Mouse (Mus musculus) left cerebral cortex, postnatal 14 days (tissue): ENCODE results near the gene Atp5d. TPM values are rescaled to one million over a fixed set of nuclear protein-coding genes. Genes with fewer than 3 reads are reported as not detected.
"Not testable (repeated sequence)": the region's sequence is repeated elsewhere in the genome, so short reads cannot be mapped to it uniquely, and the experiment has no call there.

Experiments
- DNase-seq, 2 experiments: peaks; one replicate each; pipeline ENCODE4 v3.0.0; 2021 to 2022; ENCODE audit warnings: low spot score in 2 of 2, mixed read lengths in 1 of 2
- intact Hi-C: fragments of 180-260 bp; cut with DNase I; formaldehyde crosslinking; loops from one replicate; pipeline ENCODE4 v1.15.1; 2025
- total RNA-seq, 2 experiments: library from RNA; stranded (reverse); gene quantifications; 2 replicates each; pipeline ENCODE4 v1.2.3; 2021

Gene Atp5d
- total RNA-seq, 2 experiments from 2014 or later: 403 to 424 TPM

DNA sequence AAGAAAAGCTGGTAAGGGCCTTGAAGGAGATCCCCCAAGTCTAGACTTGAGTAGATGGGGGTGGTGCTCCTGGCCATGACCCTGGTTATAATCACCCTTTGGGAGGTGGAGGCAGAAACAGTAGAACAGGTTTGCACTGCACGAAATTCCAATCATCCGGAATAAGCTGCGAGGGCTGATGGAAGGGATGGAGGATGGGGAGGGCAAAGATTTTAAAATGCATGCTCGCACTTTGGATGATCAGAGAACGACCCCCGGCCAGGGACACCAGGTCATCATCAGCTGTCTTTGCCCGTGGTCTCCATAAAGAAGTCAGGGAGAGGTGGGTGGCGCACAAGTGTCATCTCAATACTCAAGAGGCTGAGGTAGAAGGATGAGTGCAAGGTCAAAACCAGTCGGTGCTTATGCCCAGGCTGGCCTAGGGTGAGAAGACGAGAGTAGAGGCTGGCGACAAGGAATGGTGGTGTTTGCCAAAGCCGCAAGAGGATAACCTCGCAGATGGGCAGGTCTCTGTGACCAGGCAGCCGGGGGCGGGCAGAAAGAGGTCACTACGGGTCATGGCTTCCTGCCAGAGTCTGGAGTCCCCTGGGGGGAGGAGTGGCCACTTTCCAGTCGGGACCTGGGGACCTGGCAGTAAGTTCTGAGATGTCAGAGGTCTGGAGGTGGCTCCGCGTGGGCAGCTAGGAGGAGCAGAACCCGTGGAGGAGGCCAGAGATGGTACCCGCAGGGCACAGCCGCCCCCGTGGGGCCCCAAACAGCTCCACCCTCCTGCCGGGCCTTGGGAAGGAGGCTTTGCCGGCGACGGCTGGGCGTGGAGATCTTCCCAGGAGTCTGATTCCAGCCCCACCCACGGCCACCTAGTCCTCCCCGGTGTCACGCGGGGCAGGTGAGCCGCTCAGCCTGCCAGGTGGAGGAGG lies 22.3 kb downstream of the Atp5d start:
- intact Hi-C loops: no loop called here

DNA sequence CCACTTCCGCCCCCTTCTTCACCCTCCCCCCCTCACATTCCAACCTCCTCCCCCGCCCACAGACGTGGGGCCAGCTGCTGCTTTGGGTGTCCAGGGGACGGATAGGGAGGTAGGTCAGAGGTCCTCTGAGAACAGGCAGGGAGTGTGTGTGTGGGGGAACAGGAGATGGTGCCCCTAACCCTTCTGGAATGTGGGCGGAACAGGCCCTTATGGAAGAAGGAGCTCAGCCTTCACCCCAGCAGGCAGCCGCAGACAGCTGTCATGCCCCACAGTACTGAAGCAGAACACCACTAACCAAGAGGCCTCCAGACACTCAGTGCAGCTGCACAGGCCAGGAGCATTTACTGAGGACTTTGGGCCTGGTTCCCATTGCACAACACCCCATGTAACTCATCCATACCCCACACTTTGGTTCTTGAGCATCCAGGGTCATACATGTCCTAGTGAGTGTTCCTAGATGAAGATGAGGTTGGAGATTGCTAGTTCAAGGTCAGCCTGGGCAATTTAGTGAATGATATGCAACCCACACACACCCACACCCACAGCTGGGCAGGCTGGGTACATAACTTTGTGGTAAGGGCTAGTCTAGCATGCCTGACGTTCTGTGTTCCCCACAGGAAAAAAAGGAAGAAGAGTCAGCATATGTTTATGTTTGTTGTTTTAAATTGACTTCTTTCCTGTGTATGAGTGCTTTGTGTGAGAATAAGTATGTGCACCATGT lies 23.2 kb downstream of the Atp5d start:
- no peak for DNase-seq
- intact Hi-C loops: no loop called here

More for the DNA sequence above, 22.3 kb downstream of the Atp5d start:
- peak in 1 of 2 experiments; percentile 51 for DNase-seq

DNA sequence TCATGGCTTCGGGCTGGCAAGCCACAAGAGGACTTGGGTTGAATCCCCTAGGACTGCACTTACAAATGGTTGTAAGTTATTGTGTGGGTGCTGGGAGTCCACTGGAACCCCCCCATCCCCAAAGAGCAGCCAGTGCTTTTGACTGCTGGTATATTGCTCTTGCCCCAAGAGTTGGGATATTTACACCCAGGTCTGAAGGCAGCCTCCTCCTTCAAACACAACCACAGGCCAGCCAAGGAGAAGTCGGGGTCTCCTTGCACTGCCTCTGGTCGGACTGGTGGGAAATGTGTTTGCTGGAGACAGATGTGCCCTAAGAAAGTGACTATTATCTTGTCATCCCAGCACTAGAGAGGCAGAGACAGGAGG lies 23.8 kb downstream of the Atp5d start:
- DNase-seq: no peak
- intact Hi-C loops: no loop called here

DNA sequence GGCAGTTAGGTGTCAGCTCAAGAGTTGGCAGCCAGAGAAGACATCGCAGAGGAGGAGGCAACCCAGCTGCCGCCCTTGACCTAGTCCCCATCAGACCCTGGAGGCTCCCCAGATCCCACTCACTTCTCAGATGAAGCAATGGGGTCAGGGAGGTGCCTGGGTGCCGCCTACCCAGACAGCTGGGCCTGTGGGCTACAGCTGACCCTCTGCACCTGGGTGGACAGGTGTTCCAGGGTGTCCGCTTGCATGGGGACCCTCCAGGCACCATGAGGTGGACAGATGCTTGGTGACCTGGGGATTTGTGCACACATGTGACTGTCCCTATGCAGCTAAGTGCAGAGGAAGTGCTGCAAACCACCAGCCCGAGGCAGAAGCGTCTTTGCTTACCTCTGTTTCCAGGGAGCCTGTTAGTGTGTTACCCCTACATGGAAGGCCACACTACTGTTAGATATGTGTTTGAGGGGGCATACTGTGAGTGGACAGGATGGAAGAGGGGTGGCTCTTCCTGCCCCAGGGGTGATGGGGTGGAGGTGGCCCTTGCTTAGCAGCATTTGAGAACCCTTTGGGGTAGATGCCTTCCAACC lies 24.4 kb downstream of the Atp5d start:
- DNase-seq: no peak
- intact Hi-C loops: no loop called here

DNA sequence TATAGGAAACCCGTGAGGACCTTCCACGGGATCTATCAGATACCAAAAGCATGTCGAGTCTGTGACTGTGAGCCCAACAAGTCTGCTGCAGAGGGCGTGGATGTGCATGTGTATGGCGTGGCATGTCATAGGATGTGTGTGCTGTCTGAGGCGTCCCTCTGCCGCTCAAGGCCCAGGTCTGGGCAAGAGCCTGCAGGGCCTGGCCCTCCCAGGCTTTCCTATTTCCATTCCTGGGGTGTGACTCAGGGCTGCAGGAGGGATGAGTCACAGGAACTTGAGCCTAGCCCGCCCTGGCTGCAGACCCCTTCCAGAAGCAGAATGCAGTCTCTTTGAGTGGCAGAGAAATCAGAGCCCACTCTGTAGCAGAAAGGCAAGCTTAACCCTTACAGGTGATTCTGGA lies 25.3 kb downstream of the Atp5d start:
- DNase-seq: no peak
- intact Hi-C loops: no loop called here

DNA sequence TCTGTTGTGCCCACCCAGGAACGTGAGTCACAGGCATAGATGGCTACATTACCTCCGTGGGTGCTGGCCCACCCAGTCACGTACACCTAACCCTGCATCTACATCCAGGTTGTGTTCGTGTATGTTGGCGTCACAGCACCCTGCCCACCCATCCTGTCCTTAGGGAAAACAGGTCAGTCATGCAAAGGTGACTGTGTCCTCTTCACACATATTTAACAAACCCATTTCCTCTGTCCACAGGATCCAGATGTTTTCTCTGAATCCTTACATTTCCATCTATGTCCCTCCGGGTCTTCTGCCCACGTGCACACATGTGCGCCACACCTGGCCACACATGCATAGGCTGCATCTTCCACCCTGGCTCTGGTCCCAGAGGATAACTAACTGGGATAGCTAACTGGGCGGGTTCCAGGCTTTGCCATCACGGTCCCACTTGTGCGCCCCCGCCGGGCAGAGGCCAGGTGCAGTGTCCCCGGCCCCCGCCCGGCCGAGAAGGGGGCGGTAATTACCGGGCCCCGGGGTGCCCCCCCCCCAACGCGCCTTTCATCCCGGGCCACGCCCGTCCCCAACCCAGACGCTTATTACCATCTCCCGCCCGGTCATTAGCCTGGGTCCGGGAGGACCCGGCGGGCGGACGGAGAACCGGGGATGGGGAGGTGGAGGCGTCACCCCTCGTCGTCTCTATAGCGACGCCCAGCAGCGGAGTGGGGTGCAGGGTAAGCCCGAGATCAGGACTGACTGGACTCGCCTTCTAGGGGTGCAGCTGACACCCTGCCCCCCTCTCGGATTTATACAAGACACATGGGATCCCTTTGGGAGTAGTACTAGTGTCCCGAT lies 25.9 kb downstream of the Atp5d start:
- intact Hi-C loops: no loop called here
- no peak for DNase-seq

DNA sequence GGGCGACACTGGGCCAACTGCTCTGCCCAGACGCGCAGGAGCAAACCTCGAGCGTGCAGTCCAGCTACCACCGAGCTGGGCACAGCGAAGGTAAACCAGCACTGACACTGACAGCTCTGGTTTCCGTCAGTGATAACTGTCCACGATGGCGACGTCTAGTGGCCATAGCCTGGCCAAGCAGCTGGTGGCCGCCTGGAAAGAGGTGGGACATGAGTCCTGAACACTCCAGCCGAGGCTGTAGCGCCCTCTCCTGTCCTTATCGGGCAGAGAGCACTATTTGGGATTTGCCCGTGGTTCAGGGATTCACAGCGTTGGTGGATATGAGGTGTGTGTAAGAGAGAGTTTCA lies 26.5 kb downstream of the Atp5d start:
- intact Hi-C loops: loop anchor here (1.0 kb wide), 1 partner anchor 17 kb away; the partner anchor contains the start of gene Midn
- peak; percentile 98 for DNase-seq

DNA sequence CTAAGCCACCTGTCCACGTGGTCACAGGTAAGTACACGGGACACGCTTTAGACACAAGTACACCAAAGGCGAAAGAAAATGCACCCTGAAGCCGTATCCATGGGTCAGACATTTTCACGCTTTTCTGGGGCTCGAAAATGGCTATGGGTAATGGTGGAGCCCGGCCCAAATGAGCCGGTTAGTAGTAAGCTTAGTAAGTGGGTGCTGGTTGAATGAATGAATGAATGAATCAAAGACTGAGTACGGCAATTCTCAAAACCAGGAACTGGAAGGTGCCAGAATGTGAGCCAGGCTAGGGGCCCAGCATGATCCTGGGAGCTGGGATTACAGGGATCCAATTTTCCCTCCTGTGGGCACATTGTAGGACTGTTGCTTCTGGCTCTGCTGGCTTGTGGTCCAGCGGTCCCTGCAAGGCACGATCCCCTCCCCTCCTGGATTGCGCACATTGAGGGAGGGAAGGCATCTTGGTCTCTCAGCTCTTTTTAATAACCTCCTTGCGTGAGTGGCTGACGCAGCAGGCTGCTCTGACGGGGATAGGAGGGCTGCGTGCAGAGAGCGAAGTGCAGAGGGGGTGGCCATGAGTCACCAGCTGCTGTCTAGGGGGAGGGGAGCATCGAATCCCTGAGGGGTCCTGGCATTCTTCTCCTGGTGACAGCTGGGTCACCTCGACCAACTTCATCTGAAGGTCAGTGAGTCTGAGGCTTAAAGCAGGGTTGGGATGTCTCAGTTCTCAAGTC lies 27.1 kb downstream of the Atp5d start, which contains the start of gene Cirbp:
Cirbp (plus strand) TSS at position 594 of the 737 bp plus-strand sequence.
- intact Hi-C loops: loop anchor here (1.0 kb wide), 1 partner anchor 17 kb away; the partner anchor contains the start of gene Midn
- DNase-seq: peak in 1 of 2 experiments; percentile 68

DNA sequence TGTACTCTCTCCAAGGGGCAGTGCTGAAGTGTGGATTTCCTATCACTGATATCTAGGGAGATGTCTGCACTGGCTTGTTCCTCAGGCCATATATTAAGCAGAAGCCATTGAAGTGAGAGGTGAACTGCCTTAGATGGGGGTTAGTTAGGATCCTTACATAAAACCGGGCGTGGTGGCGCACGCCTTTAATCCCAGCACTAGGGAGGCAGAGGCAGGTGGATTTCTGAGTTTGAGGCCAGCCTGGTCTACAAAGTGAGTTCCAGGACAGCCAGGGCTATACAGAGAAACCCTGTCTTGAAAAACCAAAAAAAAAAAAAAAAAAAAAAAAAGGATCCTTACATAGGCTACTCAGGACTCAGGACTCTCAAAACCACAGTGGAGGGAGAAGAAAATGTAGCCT lies 27.7 kb downstream of the Atp5d start:
- intact Hi-C loops, DNase-seq: not testable (repeated sequence)

DNA sequence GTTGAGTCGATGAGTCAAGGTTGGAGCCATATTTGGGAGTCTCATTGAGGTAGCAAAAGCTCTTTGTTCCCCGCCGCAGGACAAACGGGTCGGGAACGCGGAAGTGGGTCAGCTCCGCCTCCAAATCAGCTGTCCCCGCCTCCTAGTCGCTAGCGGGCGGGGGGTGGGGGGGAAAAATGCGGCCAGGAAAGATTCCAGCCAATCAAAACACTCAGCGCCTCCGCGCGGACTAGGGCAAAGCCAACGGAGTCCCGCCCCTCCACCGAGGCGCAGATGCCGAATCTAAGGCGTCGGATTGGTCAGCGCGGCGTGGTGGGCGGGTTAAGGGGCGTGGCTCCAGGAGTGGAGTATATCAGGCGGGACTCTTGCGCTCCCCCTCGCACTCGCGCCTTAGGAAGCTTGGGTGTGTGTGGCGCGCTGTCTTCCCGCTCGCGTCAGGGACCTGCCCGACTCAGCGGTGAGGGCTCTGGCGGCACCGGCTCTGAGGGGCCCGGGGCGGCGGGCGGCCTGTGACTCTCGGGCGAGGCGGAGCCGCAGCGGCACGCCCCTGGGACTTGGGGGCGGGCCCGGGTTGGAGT lies 29.1 kb downstream of the Atp5d start:
- peak; percentile 99 for DNase-seq
- intact Hi-C loops: no loop called here

DNA sequence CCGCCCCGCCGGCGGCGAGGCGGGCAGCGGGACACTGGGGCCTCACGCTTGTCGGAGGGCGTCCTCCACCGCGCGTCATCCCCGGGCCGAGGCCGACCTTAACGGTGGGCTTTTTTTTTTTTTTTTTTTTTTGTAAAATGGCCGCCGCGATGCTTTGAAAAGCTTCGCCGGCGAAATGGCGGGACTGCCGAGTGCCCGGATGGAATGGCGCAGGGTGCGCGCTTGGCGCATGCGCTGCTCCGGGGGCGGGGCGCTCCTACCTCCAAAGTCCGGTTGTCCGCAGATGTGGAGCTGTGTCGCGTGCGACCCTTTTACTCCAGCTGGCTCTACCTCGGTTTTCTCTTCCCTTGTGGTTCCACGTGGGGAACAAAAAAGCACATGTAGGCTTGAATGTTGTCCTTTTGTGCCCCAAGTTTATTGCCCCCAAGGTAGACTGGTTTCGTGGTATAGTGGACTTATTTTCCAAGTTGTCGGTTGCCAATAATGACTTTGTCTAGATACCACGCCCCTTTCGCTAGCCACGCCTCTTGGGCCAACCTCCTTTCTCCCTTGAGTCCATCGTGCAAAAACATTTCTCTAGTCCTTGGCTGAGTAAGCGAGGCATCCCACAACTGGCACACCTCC lies 29.7 kb downstream of the Atp5d start:
- peak; percentile 93 to 94 for DNase-seq
- intact Hi-C loops: no loop called here

DNA sequence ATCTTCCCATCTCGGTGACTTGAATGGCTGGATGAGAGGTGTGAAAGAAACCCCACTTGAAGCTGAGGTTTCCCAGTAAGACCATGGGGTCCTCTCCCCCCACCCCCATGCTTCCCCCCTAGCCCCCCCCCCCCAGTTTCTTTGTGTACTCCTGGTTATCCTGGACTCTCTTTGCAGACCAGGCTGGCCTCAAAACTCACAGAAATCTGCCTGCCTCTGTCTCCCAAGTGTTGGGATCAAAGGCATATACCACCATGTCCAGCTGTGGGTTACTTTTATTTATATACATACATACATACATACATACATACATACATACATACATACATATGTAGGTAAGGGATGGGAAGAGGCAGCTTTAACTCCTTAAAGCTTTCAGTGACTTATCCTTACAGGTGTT lies 30.6 kb downstream of the Atp5d start:
- no peak for DNase-seq
- intact Hi-C loops: no loop called here

DNA sequence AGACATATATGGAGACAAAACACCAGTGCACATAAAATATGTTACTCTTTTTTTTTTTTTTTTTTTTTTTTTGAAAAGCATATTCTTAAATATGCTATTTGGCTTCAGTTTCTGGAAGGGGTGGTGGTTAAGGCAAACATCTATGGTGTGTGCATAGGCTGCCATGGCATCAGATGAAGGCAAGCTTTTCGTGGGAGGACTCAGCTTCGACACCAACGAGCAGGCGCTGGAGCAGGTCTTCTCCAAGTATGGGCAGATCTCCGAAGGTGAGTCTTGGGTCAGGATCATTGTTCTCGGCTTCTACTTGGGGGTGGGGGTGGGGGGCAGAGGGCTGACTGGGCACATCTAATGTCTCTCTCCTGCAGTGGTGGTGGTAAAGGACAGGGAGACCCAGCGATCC lies 31.2 kb downstream of the Atp5d start:
- intact Hi-C loops: no loop called here

DNA sequence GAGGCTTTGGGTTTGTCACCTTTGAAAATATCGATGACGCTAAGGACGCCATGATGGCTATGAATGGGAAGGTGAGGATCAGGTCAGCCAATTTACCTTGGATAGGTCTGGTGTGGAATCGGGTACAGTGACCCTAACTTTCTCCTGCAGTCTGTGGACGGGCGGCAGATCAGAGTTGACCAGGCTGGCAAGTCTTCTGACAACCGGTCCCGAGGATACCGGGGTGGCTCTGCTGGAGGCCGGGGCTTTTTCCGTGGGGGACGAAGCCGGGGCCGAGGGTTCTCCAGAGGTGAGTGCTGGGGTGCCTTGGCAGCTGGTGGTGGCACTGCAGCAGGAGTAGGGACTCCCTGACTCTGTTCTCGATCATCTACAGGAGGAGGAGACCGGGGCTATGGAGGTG lies 31.6 kb downstream of the Atp5d start:
- intact Hi-C loops: no loop called here
- no peak for DNase-seq

More for the DNA sequence above, 31.2 kb downstream of the Atp5d start:
- no peak for DNase-seq

DNA sequence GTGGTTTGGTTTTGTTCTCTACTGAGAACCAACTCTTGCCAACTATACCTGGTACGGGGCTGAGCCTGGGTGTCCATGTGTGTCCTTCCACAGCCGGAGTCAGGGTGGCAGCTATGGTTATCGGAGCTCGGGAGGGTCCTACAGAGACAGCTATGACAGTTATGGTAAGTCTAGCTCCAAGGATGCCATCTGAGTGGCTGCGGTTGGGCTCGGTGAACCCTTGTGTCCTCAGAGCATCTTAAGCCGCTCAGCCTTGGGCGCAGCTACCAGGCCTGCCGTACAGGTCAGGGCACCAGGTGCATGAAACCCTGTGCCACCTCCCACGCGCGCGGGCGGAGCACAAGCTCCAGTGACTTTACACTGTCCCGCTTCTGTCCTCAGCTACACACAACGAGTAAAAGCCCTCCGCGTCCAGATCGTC lies 32.2 kb downstream of the Atp5d start:
- intact Hi-C loops: no loop called here
- DNase-seq: no peak

DNA sequence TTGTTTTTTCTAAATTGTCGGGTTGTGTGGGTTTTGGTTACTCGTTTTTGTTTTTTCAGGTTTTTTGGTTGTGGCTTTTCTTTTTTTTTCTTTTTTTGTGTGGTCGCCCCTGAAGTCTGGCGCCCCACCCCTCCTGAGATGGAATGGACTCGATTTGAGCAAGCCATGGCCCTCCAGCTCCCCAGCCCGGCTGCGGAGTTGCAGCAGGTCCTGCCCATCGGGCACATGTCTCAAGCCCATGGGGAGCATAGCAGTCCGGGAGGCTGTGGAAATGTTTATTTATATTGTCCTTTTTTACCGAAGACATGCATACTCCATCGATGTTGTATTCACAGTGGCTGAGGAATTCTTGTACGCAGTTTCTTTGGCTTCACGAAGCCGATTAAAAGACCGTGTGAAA lies 32.8 kb downstream of the Atp5d start:
- intact Hi-C loops: no loop called here
- DNase-seq: no peak

DNA sequence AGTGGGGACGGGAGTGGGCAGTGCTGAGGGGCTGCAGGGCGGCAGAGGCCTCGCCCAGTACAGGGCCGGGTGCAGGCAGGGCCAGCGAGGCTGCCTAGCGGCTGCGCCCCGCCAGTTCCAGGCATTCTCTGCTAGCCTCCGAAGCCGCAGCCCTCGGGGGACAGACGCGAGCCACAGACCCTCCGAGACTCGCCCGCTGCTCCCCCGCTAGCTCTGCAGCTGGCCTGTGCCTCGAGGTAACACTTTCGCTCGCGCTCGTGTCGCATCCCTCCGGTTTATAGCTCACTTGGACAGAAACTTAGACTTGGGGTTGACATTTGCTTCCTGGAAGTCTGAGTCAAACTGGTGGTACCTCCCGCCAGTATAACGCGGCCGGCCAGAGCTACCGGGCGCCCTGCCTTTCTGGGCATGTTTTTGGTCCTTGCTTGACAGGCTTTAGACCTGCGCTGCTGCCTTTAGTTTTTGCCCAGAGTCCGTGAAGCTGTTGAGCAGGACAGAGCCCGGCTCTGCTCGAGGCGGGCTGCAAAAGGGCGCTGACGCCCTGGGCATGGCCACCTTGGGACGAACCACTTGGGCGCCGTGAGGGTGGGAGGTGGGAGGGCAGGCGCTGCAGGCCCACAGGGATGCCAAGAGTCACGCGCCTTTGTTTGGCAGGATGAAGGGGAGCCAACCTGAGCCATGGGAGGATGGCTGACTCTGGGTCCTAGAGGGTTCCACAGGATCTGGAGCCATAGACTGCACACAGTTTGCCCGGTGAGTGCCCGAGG lies 33.5 kb downstream of the Atp5d start:
- no peak for DNase-seq
- intact Hi-C loops: no loop called here
